Mouse (Mus musculus): ENCODE measurements at regions not wholly inside any gene's neighbourhood (a gene's known extent, or its start where the extent isn't known, plus 50 kb on each side); places are given as distances from the start of the nearest gene placed in this dataset.

DNA sequence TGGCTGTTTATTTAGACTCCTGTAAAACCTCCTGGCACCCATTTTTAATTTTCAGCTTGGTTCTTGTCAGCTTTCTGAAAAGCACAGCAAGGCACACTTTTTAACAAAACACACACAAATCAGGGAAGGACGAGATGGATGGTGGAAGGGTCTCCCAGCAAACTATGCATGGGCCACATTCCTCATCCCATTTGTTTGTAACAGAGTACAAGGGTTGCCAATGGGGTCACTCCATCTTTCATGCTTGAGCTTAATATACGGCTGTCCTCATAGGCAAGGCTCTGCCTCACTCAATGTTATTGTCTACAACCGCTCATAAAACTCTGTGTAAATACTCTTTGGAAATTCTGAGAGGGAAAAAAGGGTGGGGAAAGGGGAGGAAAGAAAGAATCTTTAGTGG lies 347.9 kb upstream of the Slc24a2 start:
- Histone ChIP-seq H3K4me3 (replicated peaks in 1 of 3; ENCODE audit: low read depth in 2 of 3, low read length in 2 of 3, poor library complexity in 1 of 3) (no peak overlapping the region), H3K27me3 (replicated peaks) (no peaks in the 10 kb centered on the region), H3K4me2 (ENCODE audit: insufficient read depth, low read depth, poor library complexity, severe bottlenecking) (no peak overlapping the region), H3K4me1 (ENCODE audit: control insufficient read depth in 1 of 2, insufficient read depth in 2 of 2) (no peaks in the 10 kb centered on the region), H3K27ac (ENCODE audit: insufficient read depth, low read depth) (no peak overlapping the region), H3K36me3 (replicated peaks in 1 of 2; ENCODE audit: control insufficient read depth in 1 of 2, insufficient read depth in 1 of 2, low read length in 1 of 2) (no peaks in the 10 kb centered on the region), H3K79me2 (replicated peaks; ENCODE audit: control insufficient read depth, extremely low read depth, insufficient read depth, poor library complexity, severe bottlenecking) (no peaks in the 10 kb centered on the region), H3K9me3 (replicated peaks; ENCODE audit: low read length) (no peaks in the 10 kb centered on the region), H3K9ac (ENCODE audit: insufficient read depth, low read depth) (no peak overlapping the region)
- dilution Hi-C loops (cut with MboI; ENCODE audit: extremely low pct_ligation_motif_present, extremely low pct_unique_long_range_greater_than_20kb, low sequenced_read_pairs) (no loop called here), in situ Hi-C loops (cut with MboI; ENCODE audit: low pct_ligation_motif_present, low pct_unique_long_range_greater_than_20kb, low sequenced_read_pairs) (no loop called here)
- no peak for DNase-seq (ENCODE audit: extremely low read depth)
- TF ChIP-seq NELFE (IDR thresholded peaks at IDR 0.05; ENCODE audit: low read depth, low read length) = no peak
- no peak for TF ChIP-seq ZC3H11A (IDR thresholded peaks at IDR 0.05; ENCODE audit: low read depth, low read length)
- no peak for TF ChIP-seq CHD1 (IDR thresholded peaks at IDR 0.05; ENCODE audit: low read depth, low read length)
- TF ChIP-seq CHD2 (IDR thresholded peaks at IDR 0.05; ENCODE audit: low read length) = no peak
- TF ChIP-seq EP300 (IDR thresholded peaks at IDR 0.05; ENCODE audit: low read length) = no peak
- no peak for TF ChIP-seq RCOR1 (conservative IDR thresholded peaks at IDR 0.05; ENCODE audit: low read depth, low read length)
- no peak for TF ChIP-seq ZNF384 (IDR thresholded peaks at IDR 0.05; ENCODE audit: low read depth, low read length)
- TF ChIP-seq UBTF (IDR thresholded peaks at IDR 0.05; ENCODE audit: low read depth, low read length) = no peak

DNA sequence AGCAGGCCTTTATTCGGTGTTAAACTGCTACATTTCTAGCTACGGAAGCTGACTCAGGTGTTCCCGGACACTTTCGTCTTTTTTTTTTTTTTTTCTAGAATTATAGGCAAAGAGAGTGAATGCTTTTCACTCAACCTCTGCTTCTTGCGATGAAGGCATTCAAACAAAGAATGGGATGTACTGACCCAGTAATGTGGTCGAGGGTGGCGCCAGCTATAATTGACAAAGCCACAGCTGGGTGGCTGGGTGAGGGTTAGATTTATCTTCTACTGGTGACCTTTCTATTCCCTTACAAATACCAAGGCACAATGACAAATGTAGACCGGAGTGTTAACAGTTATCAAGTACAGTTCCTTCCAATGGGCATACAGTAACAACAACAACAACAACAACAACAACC lies 340.7 kb upstream of the Slc24a2 start:
- dilution Hi-C loops (cut with MboI; ENCODE audit: extremely low pct_ligation_motif_present, extremely low pct_unique_long_range_greater_than_20kb, low sequenced_read_pairs) = no loop called here
- Histone ChIP-seq H3K27me3 (replicated peaks) (no peaks in the 10 kb centered on the region), H3K4me3 (replicated peaks in 1 of 3; ENCODE audit: low read depth in 2 of 3, low read length in 2 of 3, poor library complexity in 1 of 3) (no peak overlapping the region), H3K4me1 (ENCODE audit: control insufficient read depth in 1 of 2, insufficient read depth in 2 of 2) (no peaks in the 10 kb centered on the region), H3K9ac (ENCODE audit: insufficient read depth, low read depth) (no peak overlapping the region), H3K4me2 (ENCODE audit: insufficient read depth, low read depth, poor library complexity, severe bottlenecking) (no peak overlapping the region), H3K9me3 (replicated peaks; ENCODE audit: low read length) (no peaks in the 10 kb centered on the region), H3K36me3 (replicated peaks in 1 of 2; ENCODE audit: control insufficient read depth in 1 of 2, insufficient read depth in 1 of 2, low read length in 1 of 2) (no peaks in the 10 kb centered on the region), H3K27ac (ENCODE audit: insufficient read depth, low read depth) (no peak overlapping the region), H3K79me2 (replicated peaks; ENCODE audit: control insufficient read depth, extremely low read depth, insufficient read depth, poor library complexity, severe bottlenecking) (no peaks in the 10 kb centered on the region)
- in situ Hi-C loops (cut with MboI; ENCODE audit: low pct_ligation_motif_present, low pct_unique_long_range_greater_than_20kb, low sequenced_read_pairs) = no loop called here
- no peak for TF ChIP-seq JUN (IDR thresholded peaks at IDR 0.05; ENCODE audit: insufficient read depth, low read depth, low read length)
- TF ChIP-seq SIN3A (IDR thresholded peaks at IDR 0.05; ENCODE audit: low read length) = no peak
- TF ChIP-seq E2F4 (IDR thresholded peaks at IDR 0.05; ENCODE audit: insufficient replicate concordance, low read depth, low read length) = no peak
- TF ChIP-seq UBTF (IDR thresholded peaks at IDR 0.05; ENCODE audit: low read depth, low read length) = no peak
- no peak for TF ChIP-seq ZNF384 (IDR thresholded peaks at IDR 0.05; ENCODE audit: low read depth, low read length)
- TF ChIP-seq JUND (conservative IDR thresholded peaks at IDR 0.05; ENCODE audit: low read depth, low read length) = no peak
- no peak for TF ChIP-seq POLR2A (IDR thresholded peaks at IDR 0.05; ENCODE audit: low read depth, low read length)
- TF ChIP-seq MAX (IDR thresholded peaks at IDR 0.05; ENCODE audit: low read length) = no peak
- TF ChIP-seq ETS1 (conservative IDR thresholded peaks at IDR 0.05; ENCODE audit: low read depth, low read length) = no peak
- TF ChIP-seq RCOR1 (conservative IDR thresholded peaks at IDR 0.05; ENCODE audit: low read depth, low read length) = no peak
- no peak for TF ChIP-seq GABPA (IDR thresholded peaks at IDR 0.05; ENCODE audit: insufficient replicate concordance, low read depth, low read length)
- TF ChIP-seq CHD1 (IDR thresholded peaks at IDR 0.05; ENCODE audit: low read depth, low read length) = no peak
- TF ChIP-seq CHD2 (IDR thresholded peaks at IDR 0.05; ENCODE audit: low read length) = no peak
- DNase-seq (ENCODE audit: extremely low read depth) = no peak
